Comparison of ENCODE assay signal across 8 mouse cellular contexts in the genomic region with DNA sequence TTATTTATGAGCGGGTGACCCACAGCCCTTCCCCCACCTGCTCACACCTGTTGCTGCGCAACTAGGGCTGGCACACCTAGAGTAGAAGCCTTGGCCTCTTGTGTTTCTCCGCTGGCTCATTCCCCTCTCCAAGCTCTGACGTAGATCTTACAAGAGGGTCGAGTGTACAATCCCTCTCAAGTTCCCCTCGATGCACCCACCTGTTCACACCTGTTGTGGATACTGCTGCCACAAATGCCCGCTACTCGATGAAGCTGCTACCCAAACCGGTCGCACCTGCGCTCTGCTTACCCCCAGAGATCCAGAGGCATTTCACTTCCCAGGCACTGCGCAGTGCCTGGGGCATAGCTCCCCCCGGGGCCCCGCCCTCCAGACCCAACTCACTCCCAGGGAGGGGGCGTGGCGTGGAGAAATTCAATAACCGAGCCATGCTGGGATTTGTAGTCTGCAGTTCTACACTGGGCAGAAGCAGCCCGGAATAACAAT. TPM values are rescaled to one million over a fixed set of nuclear protein-coding genes. Genes with fewer than 3 reads are reported as not detected.
A peak's percentile ranks its signal among the peaks of the same experiment; 100 is the strongest.
DNase-seq lines count a peak whose midpoint lies in the region.

No protein-coding gene starts in this region.

- intact Hi-C loops in heart, postnatal 36 days (cut with DNase I): no loop called here

- H3K4me3 ChIP-seq in heart, embryonic 10.5 days: peak overlapping the region; percentile 35; the same call in 1 of the 2 replicates

- H3K36me3 ChIP-seq in heart, embryonic 10.5 days: no peaks in the 10 kb centered on the region

- 30% methylated on average over 18 of the region's 18 CpGs for WGBS in heart, embryonic 10.5 days

- DNase-seq in heart, embryonic 10.5 days (ENCODE audit: low spot score): no peak
- no peak for DNase-seq in heart, postnatal 36 days
- DNase-seq in adrenal gland, postnatal 25 days: peak; percentile 24
- peak; percentile 48 to 61 for DNase-seq in gastrocnemius, adult 8-10 months (ENCODE audit: low spot score in 2 of 2)
- peak; percentile 74 for DNase-seq in kidney, postnatal 10 days
- peak; percentile 82 for DNase-seq in lung, postnatal 25 days (ENCODE audit: low spot score)
- no peak for DNase-seq in spleen, postnatal 10 days (ENCODE audit: low spot score in 2 of 2)
- no peak for DNase-seq in spleen, postnatal 36 days (ENCODE audit: low spot score in 2 of 2)

- no peak overlapping the region for H3K27ac ChIP-seq in heart, embryonic 10.5 days

- H3K4me1 ChIP-seq in heart, embryonic 10.5 days: peaks cover 29% of the 10 kb centered on the region

- H3K27me3 ChIP-seq in heart, embryonic 10.5 days (ENCODE audit: insufficient read depth, poor library complexity, severe bottlenecking): peaks cover 8% of the 10 kb centered on the region; the same call in 1 of the 2 replicates

- no peaks in the 10 kb centered on the region for H3K9me3 ChIP-seq in heart, embryonic 10.5 days

RNA-seq across cellular contexts. Expression of gene Plekhb1, which starts 4.1 kb away (rescaled TPM):
- polyA plus RNA-seq in heart, embryonic 10.5 days (2016; fragmentation: Nextera tagmentation; extraction: Ambion mirVana): 1.6 and 2.4 TPM in 2 replicates
- 1 to 10 TPM; 2.6 to 2.7 TPM for total RNA-seq in heart, postnatal 36 days (2021)
- 2.1 and 3.3 TPM in 2 replicates for total RNA-seq in adrenal gland, postnatal 25 days (2021)
- 100 to 1,000 TPM in 2 of 4 experiments, 10 to 100 TPM in 2; 85.9 to 102 (median 98.0) TPM for total RNA-seq in gastrocnemius, adult 8-10 months (2022)

RNA-seq across cellular contexts. Expression of gene Fam168a, which starts 48.3 kb away (rescaled TPM):
- polyA plus RNA-seq in heart, embryonic 10.5 days (2016; fragmentation: Nextera tagmentation; extraction: Ambion mirVana): 29.4 and 35.4 TPM in 2 replicates
- total RNA-seq in heart, postnatal 36 days (2021): 10 to 100 TPM; 38.8 to 44.7 TPM
- 53.3 and 64.6 TPM in 2 replicates for total RNA-seq in adrenal gland, postnatal 25 days (2021)
- total RNA-seq in gastrocnemius, adult 8-10 months (2022): 10 to 100 TPM; 39.0 to 44.3 (median 40.7) TPM

RNA-seq across cellular contexts. Expression of gene Mrpl48, which starts 50.0 kb away (rescaled TPM):
- polyA plus RNA-seq in heart, embryonic 10.5 days (2016; fragmentation: Nextera tagmentation; extraction: Ambion mirVana): 75.7 and 78.8 TPM in 2 replicates
- 10 to 100 TPM; 66.3 to 73.0 TPM for total RNA-seq in heart, postnatal 36 days (2021)
- 48.3 and 60.4 TPM in 2 replicates for total RNA-seq in adrenal gland, postnatal 25 days (2021)
- 10 to 100 TPM; 53.5 to 64.5 (median 58.5) TPM for total RNA-seq in gastrocnemius, adult 8-10 months (2022)

RNA-seq across cellular contexts. Expression of gene Rab6a, which starts 50.9 kb away (rescaled TPM):
- 89.5 and 106 TPM in 2 replicates for polyA plus RNA-seq in heart, embryonic 10.5 days (2016; fragmentation: Nextera tagmentation; extraction: Ambion mirVana)
- total RNA-seq in heart, postnatal 36 days (2021): 10 to 100 TPM; 65.6 to 68.0 TPM
- 64.8 and 67.5 TPM in 2 replicates for total RNA-seq in adrenal gland, postnatal 25 days (2021)
- 10 to 100 TPM; 64.9 to 73.3 (median 68.4) TPM for total RNA-seq in gastrocnemius, adult 8-10 months (2022)

Comparison
In these comparisons a context has a peak if more than half of its experiments do, and no peak if none do; other contexts are left out.
1. DNase-seq: peak in adrenal gland, postnatal 25 days (single experiment), gastrocnemius, adult 8-10 months (2 of 2), kidney, postnatal 10 days (single experiment) and lung, postnatal 25 days (single experiment); none in heart, embryonic 10.5 days (single experiment), heart, postnatal 36 days (0 of 2), spleen, postnatal 10 days (0 of 2) and spleen, postnatal 36 days (0 of 2).
2. RNA of gene Plekhb1, which starts 4.1 kb away (total RNA-seq): 85.9 to 102 TPM in gastrocnemius, adult 8-10 months; 2.1 to 3.3 TPM in adrenal gland, postnatal 25 days and 2.6 to 2.7 TPM in heart, postnatal 36 days; every median in the first group is over 10 times any median in the second.